Mouse (Mus musculus): Measurements from ENCODE around the gene Dnpep.

Dnpep gene

DNA sequence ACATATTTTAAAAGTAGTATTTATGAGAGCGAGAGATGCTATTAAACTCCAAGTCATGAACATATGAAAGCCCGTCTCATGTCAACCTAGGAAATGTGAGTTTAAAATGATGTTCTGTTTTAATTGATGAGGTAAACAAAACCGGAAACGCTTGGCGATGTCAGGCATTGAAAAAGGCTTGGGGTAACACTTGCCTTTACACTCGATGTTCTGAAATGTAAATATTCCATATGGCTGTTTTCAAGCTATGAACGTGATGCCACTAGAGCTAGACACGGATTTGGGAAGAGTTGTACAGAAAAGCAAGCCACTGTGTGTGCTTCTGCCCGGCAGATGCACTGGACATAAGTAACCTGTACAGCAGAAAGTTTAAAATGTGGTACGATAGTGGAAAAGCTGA lies 1.4 kb upstream of the Dnpep start:
- no peak for DNase-seq

- no peak for DNase-seq
Measured at GRCm38 (mm10) chr1:75318736-75319135, 946 bp upstream of the Dnpep start.

GRCm38 (mm10) chr1:75318301-75318700 lies 511 bp upstream of the Dnpep start:
- DNase-seq: no peak

DNA sequence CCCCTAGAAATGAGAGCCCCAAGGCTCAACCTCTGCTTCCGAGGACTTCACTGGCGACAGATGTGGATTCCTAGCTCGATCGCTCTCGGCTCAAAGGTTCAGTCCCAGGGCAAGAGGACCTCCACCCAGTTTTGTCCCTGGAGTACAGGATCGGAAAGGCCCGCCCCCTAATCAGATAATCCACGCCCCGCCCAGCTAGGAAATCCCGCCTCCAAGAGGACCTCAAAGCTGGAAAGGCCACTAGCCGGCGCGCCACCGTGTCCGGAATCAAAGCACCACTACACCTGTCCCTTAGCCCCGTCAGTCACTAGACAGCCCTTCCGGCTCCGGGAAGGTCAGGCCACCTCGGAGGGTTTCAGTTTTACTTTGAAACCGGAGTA lies 939 bp downstream of the Dnpep start:
- DNase-seq: peak; percentile 90

GRCm38 (mm10) chr1:75315456-75316365 lies 2.1 kb downstream of the Dnpep start:
- no peak for DNase-seq

DNA sequence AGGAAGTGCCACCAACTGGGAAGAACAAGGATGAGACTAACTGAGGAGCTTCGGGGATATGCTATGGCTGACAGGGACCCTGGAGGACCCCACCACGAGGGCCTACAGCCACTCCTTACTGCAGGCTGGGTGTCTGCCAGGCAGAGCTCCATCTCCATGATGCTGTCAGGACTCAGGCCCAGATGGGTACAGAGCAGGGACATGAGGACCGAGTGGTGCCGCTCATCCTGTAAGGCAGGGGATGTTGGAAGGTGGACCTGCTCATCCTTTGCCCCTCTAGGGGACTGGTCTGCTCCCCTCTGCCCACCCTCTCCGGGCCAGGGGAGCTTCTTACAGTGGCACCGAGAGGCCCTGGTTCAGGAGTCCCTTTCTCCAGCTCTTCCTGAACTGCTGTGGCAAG lies 2.8 kb downstream of the Dnpep start:
- no peak for DNase-seq

- DNase-seq: no peak
Measured at GRCm38 (mm10) chr1:75311694-75312093, 6.1 kb downstream of the Dnpep start.

DNA sequence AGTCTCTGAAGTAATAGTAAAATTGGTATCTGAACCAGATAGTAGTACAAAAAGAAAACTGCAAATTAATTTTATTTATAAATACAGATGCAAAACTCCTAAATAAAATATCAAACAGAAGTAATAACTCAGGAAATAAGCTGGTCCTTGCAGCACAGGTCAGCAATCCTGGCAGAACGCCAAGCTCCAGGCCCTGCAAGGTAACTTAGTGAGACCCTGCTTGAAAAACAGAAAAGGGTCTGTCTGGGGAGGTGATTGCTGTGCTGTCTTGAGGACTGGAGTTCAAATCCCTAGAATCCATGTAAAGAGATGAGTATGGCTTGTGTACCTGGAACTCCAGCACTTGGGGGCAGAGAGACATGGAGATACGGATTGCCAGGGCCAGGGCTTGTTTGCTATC lies 13.1 kb downstream of the Dnpep start:
- DNase-seq: no peak

- no peak for DNase-seq
Measured at GRCm38 (mm10) chr1:75294294-75294693, 23.5 kb downstream of the Dnpep start.

GRCm38 (mm10) chr1:75293331-75293701 lies 24.5 kb downstream of the Dnpep start:
- no peak for DNase-seq

- DNase-seq: no peak
Measured at GRCm38 (mm10) chr1:75292476-75293330, 25.1 kb downstream of the Dnpep start.

DNA sequence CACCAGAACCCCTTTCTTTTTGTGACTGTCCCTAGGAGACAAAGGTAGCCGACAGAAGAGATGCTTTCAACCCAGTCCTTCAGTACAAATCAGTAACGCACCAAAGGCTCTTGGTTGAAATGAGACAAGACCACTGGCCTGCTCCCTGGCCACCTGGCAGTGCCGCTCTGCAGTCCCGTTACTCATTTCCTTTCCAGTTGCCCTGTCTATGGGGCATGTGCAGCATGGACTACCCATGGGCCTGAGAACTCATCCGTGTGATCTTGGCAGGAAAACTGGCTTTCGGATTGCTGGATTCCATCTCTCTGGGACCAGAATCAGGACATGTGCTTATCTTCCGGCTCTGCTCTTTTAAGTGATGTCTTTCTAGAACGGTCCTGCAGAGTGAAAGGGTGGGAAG lies 26.5 kb downstream of the Dnpep start:
- no peak for DNase-seq

DNA sequence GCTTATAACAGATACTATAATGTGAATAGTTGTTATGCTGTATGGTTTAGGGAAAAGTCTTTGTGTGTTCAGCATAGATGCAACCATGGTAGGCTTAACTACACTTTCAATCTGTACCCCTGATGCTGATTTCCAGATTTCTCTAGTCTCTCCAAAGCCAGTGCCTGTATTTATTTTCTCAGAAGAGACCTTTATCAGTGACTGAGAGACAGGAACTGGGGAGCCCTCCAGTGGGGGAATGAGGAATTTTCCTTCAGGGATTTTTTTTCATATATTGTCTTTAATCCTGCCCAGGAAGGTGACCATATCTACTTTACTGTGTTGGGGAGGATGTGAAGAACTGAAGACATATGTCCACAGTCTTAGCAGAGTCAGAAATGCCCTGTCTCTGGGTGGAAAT lies 27.2 kb downstream of the Dnpep start:
- DNase-seq: peak; percentile 14

GRCm38 (mm10) chr1:75289888-75290431 lies 27.8 kb downstream of the Dnpep start:
- DNase-seq: no peak

DNA sequence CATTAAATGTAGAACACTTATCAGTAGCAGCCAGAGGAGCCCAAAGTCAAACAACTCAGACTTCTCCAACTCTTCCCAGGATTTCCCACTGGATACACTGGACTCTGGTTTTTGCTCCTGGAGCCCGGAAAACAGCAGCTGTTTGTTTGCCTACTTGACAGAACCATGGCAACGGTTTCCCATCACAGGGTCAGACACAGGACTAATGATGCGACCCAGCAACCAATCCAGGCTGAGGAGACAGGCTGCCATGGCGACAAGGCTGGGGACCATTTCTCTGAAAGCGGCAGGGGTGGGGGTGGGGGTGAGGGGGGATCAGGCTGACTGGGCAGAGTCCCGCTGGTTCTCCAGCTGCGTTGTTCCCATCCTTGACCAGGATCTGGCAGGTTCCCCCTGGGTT lies 28.4 kb downstream of the Dnpep start:
- no peak for DNase-seq

GRCm38 (mm10) chr1:75284911-75285310 lies 32.9 kb downstream of the Dnpep start:
- DNase-seq: peak; percentile 10

GRCm38 (mm10) chr1:75283017-75283416 lies 34.8 kb downstream of the Dnpep start:
- DNase-seq: no peak

- DNase-seq: no peak
Measured at GRCm38 (mm10) chr1:75278228-75278627, 39.6 kb downstream of the Dnpep start, which contains the start of gene Resp18. Gene Resp18, minus strand, starts transcription at chr1:75278415.

GRCm38 (mm10) chr1:75277195-75278188 lies 40.3 kb downstream of the Dnpep start:
- peak; percentile 72 for DNase-seq

DNA sequence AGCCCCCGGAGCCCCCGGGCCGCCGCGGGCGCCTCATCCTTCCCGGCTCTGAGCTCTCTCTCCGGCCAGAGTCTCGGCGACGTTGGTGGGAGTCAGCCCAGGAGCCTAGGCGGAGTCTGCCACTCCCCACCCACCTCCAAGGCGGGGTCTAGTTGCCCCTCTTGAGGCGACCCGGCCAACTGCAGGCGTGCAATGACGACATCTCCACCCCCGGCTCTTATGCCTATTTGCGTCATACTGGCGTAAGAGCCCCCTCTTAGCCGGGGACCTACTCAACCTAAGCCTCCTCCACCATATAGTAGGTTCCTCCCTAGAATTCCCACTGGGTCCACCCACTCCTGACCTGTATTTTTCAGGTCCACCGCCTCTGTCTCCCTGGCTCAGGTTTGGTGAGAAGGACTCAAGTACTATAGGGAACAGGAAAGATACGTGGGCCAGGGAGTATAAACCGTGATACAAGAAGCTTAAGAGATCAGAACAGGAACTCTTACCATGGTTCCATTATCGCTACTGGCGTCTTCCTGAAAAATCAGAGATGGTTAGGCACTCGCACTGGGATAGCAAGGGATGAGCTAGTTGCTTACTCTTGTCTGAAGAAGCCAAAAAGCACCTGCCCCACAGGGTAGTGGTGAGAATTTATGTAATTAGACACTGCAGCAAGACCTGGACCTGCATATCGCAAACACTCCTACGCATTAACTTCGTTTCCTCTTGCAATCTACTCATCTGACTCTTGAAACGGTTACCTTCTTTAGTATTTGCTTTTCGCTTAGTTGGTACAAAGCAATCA lies 53.5 kb downstream of the Dnpep start, which contains the start of gene Ptprn:
Ptprn (minus strand) TSS at position 412 of the 790 bp plus-strand sequence.
- DNase-seq: no peak

All from lung, postnatal 14 days (tissue).